Mouse (Mus musculus) kidney, embryonic 15.5 days (tissue): ENCODE data around the gene Dip2c. TPM values are rescaled to one million over a fixed set of nuclear protein-coding genes. Genes with fewer than 3 reads are reported as not detected.

Experiments used
- ATAC-seq: fragments of 200-750 bp; cut with Nextera tagmentation; replicated peaks from 2 replicates; pipeline ENCODE4 v1.8.0; 2017; ENCODE audit warnings: moderate TSS enrichment; ENCODE audit not compliant: low FRiP score
- H3K27ac ChIP-seq: fragments of 300-500 bp; sonication (generic); 2 replicates; pipeline ENCODE4 v1.5.1; 2015; ENCODE audit warnings: mild to moderate bottlenecking, inconsistent platforms
- H3K27me3 ChIP-seq: fragments of 300-500 bp; sonication (generic); 2 replicates; pipeline ENCODE4 v1.6.1; 2015; ENCODE audit warnings: inconsistent platforms
- H3K36me3 ChIP-seq: fragments of 300-500 bp; sonication (generic); 2 replicates; pipeline ENCODE4 v1.6.1; 2015; ENCODE audit warnings: inconsistent platforms
- H3K4me1 ChIP-seq: fragments of 300-500 bp; sonication (generic); 2 replicates; pipeline ENCODE4 v1.6.1; 2015; ENCODE audit warnings: inconsistent platforms
- H3K4me2 ChIP-seq: fragments of 300-500 bp; sonication (generic); 2 replicates; pipeline ENCODE4 v1.6.1; 2015; ENCODE audit warnings: moderate library complexity, mild to moderate bottlenecking, inconsistent platforms
- H3K4me3 ChIP-seq: fragments of 300-500 bp; sonication (generic); replicated peaks from 2 replicates; pipeline ENCODE4 v1.5.1; 2015; ENCODE audit warnings: mild to moderate bottlenecking, inconsistent platforms
- H3K9ac ChIP-seq: fragments of 300-500 bp; sonication (generic); 2 replicates; pipeline ENCODE4 v1.6.1; 2015; ENCODE audit warnings: mild to moderate bottlenecking, inconsistent platforms
- H3K9me3 ChIP-seq: fragments of 300-500 bp; sonication (generic); replicated peaks from 2 replicates; pipeline ENCODE4 v1.6.1; 2016; ENCODE audit warnings: inconsistent platforms
- whole genome bisulfite sequencing: fragments of 180-500 bp; shearing (Covaris S2); methylation state at CpG from one replicate; pipeline ENCODE4 v1.1.7; 2015; ENCODE audit warnings: mixed read lengths; 5-methylcytosine and 5-hydroxymethylcytosine counted together
- polyA plus RNA-seq: library from polyadenylated mRNA; unstranded; fragments of >200 nt; fragmentation: Nextera tagmentation; extraction: Ambion mirVana; gene quantifications from 2 replicates; pipeline ENCODE4 v1.2.1, GENCODE M21; 2015

Dip2c gene
- polyA plus RNA-seq, 1 experiment from 2014 or later: 5.2 TPM

DNA sequence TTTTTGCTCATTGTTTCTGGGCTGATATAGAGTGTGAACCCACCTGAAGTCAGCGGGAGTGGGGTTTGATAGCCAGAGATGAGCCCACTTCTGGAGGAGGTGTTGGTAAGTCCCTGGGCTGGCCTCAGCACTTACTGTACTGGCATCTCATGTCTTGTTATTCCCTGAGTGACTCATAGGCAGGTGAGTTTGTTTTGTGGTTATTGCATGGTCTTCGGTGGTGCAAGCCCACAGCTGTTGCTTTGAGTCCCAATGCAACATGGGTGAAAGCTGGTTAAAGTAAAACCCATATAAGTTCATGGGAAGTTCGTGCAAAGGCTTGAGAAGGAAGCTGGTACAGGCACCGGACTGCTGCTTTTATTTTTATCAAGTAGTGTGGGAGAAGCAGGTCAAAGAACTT, 64.0 kb downstream of the Dip2c start:
- H3K4me3 ChIP-seq: no peak overlapping the region

GRCm38 (mm10) chr13:9342696-9343095, 66.4 kb downstream of the Dip2c start:
- H3K27ac ChIP-seq: no peak overlapping the region
- 88% methylated on average over 1 of the region's 1 CpGs for WGBS
- H3K4me2 ChIP-seq: no peak overlapping the region
- no peak overlapping the region for H3K4me3 ChIP-seq
- no peaks in the 10 kb centered on the region for H3K9me3 ChIP-seq
- no peaks in the 10 kb centered on the region for H3K36me3 ChIP-seq
- no peak overlapping the region for H3K9ac ChIP-seq
- no peaks in the 10 kb centered on the region for H3K4me1 ChIP-seq
- ATAC-seq: no peak
- H3K27me3 ChIP-seq: no peaks in the 10 kb centered on the region

More for the DNA sequence above, 64.0 kb downstream of the Dip2c start:
- no peaks in the 10 kb centered on the region for H3K36me3 ChIP-seq
- no peak overlapping the region for H3K27ac ChIP-seq
- H3K9ac ChIP-seq: no peak overlapping the region
- WGBS: 76% methylated on average over 4 of the region's 4 CpGs
- H3K9me3 ChIP-seq: no peaks in the 10 kb centered on the region
- no peak for ATAC-seq
- no peaks in the 10 kb centered on the region for H3K4me1 ChIP-seq
- no peaks in the 10 kb centered on the region for H3K27me3 ChIP-seq
- no peak overlapping the region for H3K4me2 ChIP-seq

DNA sequence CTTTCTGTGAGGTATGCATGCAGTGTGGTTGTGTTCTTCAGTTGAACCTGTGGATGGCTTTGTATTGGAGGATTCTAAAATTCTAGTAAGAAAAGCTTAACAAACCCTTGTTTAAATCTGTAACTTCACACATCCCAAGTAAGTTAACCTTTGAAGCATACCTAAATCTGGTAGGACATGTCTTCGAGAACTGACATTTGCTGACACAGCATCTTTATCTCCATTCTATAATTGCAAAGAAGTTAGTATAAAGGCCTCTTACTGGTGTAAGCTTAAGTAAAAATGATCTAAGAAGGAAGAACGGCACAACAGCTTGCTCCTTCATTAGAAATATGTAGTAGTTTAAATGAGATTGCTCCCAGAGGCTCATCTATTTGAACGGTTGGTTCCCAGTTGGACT, 71.1 kb downstream of the Dip2c start:
- Histone ChIP-seq H3K4me3 (no peak overlapping the region), H3K36me3 (no peaks in the 10 kb centered on the region), H3K4me1 (no peaks in the 10 kb centered on the region), H3K9ac (no peak overlapping the region), H3K4me2 (no peak overlapping the region), H3K27ac (no peak overlapping the region), H3K9me3 (no peaks in the 10 kb centered on the region), H3K27me3 (no peaks in the 10 kb centered on the region)
- no peak for ATAC-seq
- WGBS: 88% methylated on average over 3 of the region's 3 CpGs

- H3K27ac ChIP-seq: no peak overlapping the region
- 76% methylated on average over 2 of the region's 2 CpGs for WGBS
- no peaks in the 10 kb centered on the region for H3K9me3 ChIP-seq
- no peak overlapping the region for H3K9ac ChIP-seq
- H3K4me2 ChIP-seq: no peak overlapping the region
- no peaks in the 10 kb centered on the region for H3K27me3 ChIP-seq
- no peaks in the 10 kb centered on the region for H3K36me3 ChIP-seq
- ATAC-seq: no peak
- no peak overlapping the region for H3K4me3 ChIP-seq
- no peaks in the 10 kb centered on the region for H3K4me1 ChIP-seq
These were observed 74.3 kb downstream of the Dip2c start for GRCm38 (mm10) chr13:9350670-9351069.

- Histone ChIP-seq H3K4me1 (no peaks in the 10 kb centered on the region), H3K4me2 (no peak overlapping the region), H3K36me3 (no peaks in the 10 kb centered on the region), H3K9me3 (no peaks in the 10 kb centered on the region), H3K27ac (no peak overlapping the region), H3K9ac (no peak overlapping the region), H3K4me3 (no peak overlapping the region), H3K27me3 (no peaks in the 10 kb centered on the region)
- no peak for ATAC-seq
- 83% methylated on average over 1 of the region's 1 CpGs for WGBS
These were observed 77.6 kb downstream of the Dip2c start for GRCm38 (mm10) chr13:9353890-9354289.

- Histone ChIP-seq H3K4me3 (no peak overlapping the region), H3K4me2 (no peak overlapping the region), H3K4me1 (no peaks in the 10 kb centered on the region), H3K36me3 (no peaks in the 10 kb centered on the region), H3K27ac (no peak overlapping the region), H3K9me3 (no peaks in the 10 kb centered on the region), H3K9ac (no peak overlapping the region), H3K27me3 (no peaks in the 10 kb centered on the region)
- 64% methylated on average over 4 of the region's 4 CpGs for WGBS
- no peak for ATAC-seq
These were observed 79.0 kb downstream of the Dip2c start for GRCm38 (mm10) chr13:9355331-9355730.

DNA sequence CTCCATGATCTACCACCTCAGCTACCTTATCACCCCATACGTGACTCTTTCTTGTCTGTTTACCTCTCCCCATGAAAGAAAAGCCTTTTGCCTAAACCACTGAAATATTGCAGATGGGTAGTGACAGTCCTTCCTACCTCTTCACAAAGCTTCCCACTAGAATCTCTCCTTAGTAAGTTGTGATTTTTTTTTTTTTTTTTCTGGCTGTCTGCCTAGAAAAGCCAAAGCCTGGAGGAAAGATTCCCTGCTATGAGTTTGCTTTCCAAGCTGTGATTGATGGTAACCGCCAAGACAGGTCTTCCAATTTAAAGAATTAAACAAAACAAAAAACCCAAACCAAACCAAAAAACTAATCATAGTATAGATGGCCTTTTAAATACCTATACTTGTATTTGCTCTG, 85.1 kb downstream of the Dip2c start:
- H3K27ac ChIP-seq: no peak overlapping the region
- H3K9me3 ChIP-seq: no peaks in the 10 kb centered on the region
- no peak overlapping the region for H3K9ac ChIP-seq
- 54% methylated on average over 2 of the region's 2 CpGs for WGBS
- no peak overlapping the region for H3K4me3 ChIP-seq
- H3K27me3 ChIP-seq: no peaks in the 10 kb centered on the region
- no peaks in the 10 kb centered on the region for H3K36me3 ChIP-seq
- H3K4me1 ChIP-seq: peaks cover 4% of the 10 kb centered on the region; the same call in 1 of the 2 replicates
- no peak overlapping the region for H3K4me2 ChIP-seq
- no peak for ATAC-seq

GRCm38 (mm10) chr13:9371387-9371786, 95.1 kb downstream of the Dip2c start:
- no peak for ATAC-seq
- WGBS: 38% methylated on average over 1 of the region's 1 CpGs

GRCm38 (mm10) chr13:9377130-9377529, 100.8 kb downstream of the Dip2c start:
- Histone ChIP-seq H3K4me1 (0 out of 2 replicates have a peak, but pooled peaks cover 2% of the 10 kb centered on the region), H3K27me3 (no peaks in the 10 kb centered on the region), H3K9me3 (no peaks in the 10 kb centered on the region; the same call in 1 of the 2 replicates), H3K36me3 (no peaks in the 10 kb centered on the region), H3K4me3 (no peak overlapping the region), H3K4me2 (no peak overlapping the region), H3K27ac (no peak overlapping the region), H3K9ac (no peak overlapping the region)
- WGBS: 64% methylated on average over 2 of the region's 2 CpGs
- no peak for ATAC-seq

More at GRCm38 (mm10) chr13:9371387-9371786, 95.1 kb downstream of the Dip2c start:
- Histone ChIP-seq H3K9me3 (no peaks in the 10 kb centered on the region), H3K4me1 (0 out of 2 replicates have a peak, but pooled peaks cover 2% of the 10 kb centered on the region), H3K4me2 (no peak overlapping the region), H3K9ac (no peak overlapping the region), H3K4me3 (no peak overlapping the region), H3K27me3 (no peaks in the 10 kb centered on the region), H3K36me3 (no peaks in the 10 kb centered on the region), H3K27ac (no peak overlapping the region)

DNA sequence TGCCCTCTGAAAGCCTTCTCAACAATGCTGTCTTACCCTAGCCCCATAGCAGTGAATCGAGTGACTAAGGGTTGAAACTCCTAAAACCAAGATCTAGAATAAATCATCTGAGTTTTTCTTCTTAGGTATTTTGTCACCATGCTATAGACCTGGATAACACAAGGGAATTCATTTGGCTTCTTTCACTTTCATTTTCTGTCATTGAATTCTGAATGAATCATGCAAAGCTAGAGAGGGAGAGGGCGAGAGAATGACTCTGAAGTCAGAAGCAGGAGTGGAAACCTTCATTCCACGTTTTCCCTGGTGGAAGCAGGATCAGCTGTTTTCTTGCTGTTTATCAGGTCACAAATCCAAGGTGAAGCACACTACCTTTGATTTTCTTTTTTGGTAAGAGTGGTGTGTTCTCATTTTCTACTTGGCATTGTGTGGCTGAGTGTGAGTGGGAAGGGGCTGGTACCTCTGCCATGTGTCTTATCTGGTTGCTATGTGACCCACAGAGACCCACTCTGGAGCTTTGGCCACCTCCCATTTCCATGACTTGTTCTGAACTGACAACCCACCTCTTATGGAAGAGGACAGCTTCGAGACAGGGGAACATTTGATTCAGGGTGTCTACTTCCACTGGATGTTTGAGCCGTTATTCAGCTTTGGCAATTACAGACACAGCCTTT, 104.5 kb downstream of the Dip2c start:
- H3K4me1 ChIP-seq: no peaks in the 10 kb centered on the region
- H3K4me3 ChIP-seq: no peak overlapping the region
- H3K27me3 ChIP-seq: no peaks in the 10 kb centered on the region
- WGBS: 85% methylated on average over 5 of the region's 5 CpGs
- H3K9me3 ChIP-seq: no peaks in the 10 kb centered on the region; the same call in 1 of the 2 replicates
- H3K4me2 ChIP-seq: no peak overlapping the region
- ATAC-seq: no peak
- no peak overlapping the region for H3K27ac ChIP-seq
- H3K36me3 ChIP-seq: no peaks in the 10 kb centered on the region
- no peak overlapping the region for H3K9ac ChIP-seq

DNA sequence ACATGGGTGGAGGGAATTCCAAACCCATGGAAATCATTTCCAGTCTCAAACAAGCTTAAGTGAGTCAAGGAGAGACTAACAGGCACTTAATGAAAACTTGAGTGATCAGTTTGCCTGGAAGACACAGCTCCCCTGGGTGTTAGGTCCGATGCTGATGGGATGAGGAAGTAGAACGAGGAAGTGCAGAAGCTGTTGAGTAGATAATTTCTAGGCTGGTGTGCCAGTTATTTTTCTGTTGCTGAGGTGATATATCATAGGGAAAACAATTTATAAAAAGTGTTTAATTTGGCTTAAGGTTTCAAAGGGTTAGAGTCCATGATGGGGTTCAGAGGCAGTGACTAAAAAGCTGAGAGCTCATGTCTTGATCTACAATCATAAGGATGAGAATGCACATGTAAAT, 111.7 kb downstream of the Dip2c start:
- Histone ChIP-seq H3K4me3 (no peak overlapping the region), H3K4me1 (0 out of 2 replicates have a peak, but pooled peaks cover 2% of the 10 kb centered on the region), H3K4me2 (no peak overlapping the region), H3K27me3 (no peaks in the 10 kb centered on the region), H3K36me3 (no peaks in the 10 kb centered on the region), H3K9ac (no peak overlapping the region), H3K9me3 (no peaks in the 10 kb centered on the region), H3K27ac (no peak overlapping the region)
- no peak for ATAC-seq
- 87% methylated on average over 2 of the region's 2 CpGs for WGBS

GRCm38 (mm10) chr13:9389334-9389733, 113.0 kb downstream of the Dip2c start:
- WGBS: 85% methylated on average over 1 of the region's 1 CpGs
- Histone ChIP-seq H3K4me1 (0 out of 2 replicates have a peak, but pooled peaks cover 2% of the 10 kb centered on the region), H3K27ac (no peak overlapping the region), H3K4me2 (no peak overlapping the region), H3K4me3 (no peak overlapping the region), H3K9ac (no peak overlapping the region), H3K27me3 (no peaks in the 10 kb centered on the region), H3K9me3 (no peaks in the 10 kb centered on the region), H3K36me3 (no peaks in the 10 kb centered on the region)
- ATAC-seq: no peak
